Mouse (Mus musculus): ENCODE measurements around the gene Scyl1. TPM values are rescaled to one million over a fixed set of nuclear protein-coding genes. Genes with fewer than 3 reads are reported as not detected.

Gene Scyl1
- polyA plus RNA-seq, 1 experiment from 2014 or later, result 38.0 TPM

DNA sequence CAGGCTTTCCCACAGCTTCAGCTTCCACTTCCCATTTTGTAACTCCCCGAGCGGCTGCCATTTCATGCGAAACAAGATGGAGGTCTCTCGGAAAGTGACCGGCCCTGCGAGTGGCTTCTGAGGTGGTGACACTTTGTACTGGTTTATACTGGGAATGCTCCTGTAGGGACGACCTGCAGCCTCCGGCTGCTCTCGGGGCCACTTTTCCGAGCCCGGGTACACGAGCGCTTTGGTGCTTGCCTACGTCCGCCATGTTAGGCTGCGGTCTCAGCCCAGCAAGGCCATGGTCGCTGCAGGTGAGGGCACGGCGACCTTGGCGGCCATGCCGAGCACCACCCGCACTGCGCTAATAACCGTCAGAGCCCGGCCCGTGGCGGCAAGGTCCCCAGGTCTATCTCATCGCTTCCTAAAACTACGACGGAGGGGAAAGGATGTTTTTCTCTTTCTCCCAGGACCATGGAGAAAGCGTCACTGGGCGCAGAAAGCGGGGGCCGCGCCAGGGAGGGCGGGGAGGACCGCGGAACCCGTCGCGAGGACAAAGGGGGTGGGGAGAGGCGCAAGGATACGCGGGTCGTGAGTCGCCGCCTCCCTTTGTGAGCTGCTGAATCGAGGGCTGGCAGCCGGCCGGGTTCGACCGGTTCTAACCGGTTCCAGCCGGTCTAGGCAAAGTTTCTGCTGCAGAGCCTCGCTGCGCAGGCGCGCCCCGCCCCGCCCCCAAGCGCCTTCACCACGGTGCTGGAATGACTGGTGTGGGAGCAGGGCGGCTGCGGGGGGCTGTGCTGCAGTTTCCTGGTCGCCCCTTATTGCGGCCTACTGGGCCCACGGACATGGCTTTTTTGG lies 32.0 kb upstream of the Scyl1 start:
- peak; percentile 99 for DNase-seq (ENCODE audit: low spot score)

- no peak for DNase-seq (ENCODE audit: low spot score)
These were observed 31.5 kb upstream of the Scyl1 start for GRCm38 (mm10) chr19:5802787-5803040.

DNA sequence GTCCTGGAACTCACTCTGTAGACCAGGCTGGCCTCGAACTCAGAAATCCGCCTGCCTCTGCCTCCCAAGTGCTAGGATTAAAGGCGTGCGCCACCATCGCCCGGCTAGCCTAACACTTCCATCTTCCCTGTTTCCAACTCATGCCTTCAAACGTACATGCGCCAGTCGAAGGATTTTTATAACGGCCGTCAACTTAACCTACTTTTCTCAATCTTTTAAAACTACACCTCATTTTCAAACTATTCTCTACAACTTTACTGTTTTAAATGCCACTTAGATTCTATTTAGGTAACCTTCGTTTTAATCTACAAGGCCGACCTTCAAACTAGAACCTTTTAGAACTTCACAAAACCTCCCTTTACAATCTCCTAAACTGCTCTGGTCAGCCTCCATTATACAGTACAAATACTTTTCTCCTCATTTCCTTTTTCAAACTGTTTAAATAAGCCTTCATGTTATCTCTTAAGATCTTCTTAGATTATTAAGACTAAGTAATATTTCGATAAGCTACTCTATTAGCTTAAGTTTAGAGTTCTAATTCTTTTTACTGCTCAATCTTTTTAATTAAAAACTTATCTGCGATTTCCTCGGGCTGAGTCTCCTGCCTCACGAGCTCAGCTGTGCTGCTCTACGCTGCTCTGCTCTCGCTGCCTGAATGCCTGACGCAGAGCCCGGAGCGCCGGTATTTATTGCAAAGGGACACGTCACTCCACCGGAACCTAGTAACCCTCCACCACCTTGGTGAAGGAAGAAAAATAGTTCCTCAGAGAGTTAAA lies 31.0 kb upstream of the Scyl1 start:
- peak; percentile 97 for DNase-seq (ENCODE audit: low spot score)

GRCm38 (mm10) chr19:5801432-5801964 lies 30.3 kb upstream of the Scyl1 start:
- DNase-seq (ENCODE audit: low spot score), result no peak

DNA sequence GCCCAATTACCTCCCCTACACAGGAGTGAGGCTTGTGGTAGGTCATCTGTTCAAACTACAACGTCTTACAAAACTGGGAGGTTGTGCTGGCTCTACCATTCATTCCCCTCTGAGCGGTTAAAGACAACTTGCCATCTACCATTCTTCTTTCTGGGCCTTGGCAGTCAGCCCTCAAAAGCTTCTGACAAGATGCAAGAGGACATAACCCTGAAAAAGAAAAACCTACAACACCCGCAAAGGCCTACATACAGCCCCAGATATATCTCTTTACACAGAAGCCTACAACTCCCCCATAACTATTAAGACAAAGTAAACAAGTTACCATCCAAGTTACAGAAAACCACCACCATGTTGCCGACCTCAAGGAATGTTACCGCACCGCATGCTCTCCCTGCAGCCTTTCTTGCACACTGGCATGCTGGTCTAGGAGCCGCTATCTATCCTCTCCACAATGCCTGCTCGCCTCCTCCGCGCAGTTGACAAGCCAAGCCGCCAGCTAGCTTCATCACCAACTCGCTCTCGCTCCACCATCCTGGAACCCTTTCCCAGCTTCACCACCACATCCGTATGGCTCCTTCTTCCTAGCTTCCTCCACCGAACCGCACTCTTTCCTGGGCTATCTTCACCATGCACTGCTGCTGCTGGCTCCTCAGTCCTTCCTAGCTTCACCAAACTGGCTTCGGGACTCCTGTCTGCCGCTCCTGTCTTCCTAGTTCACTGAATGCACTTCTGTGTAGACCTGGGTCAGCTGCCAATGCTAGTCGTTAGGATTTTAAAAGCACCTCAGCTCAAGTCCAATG lies 29.6 kb upstream of the Scyl1 start:
- peak; percentile 55 for DNase-seq (ENCODE audit: low spot score)

- no peak for DNase-seq (ENCODE audit: low spot score)
These were observed 29.1 kb upstream of the Scyl1 start for GRCm38 (mm10) chr19:5800350-5800631.

GRCm38 (mm10) chr19:5799566-5800349 lies 28.5 kb upstream of the Scyl1 start:
- no peak for DNase-seq (ENCODE audit: low spot score)

- no peak for DNase-seq (ENCODE audit: low spot score)
These were observed 27.7 kb upstream of the Scyl1 start for GRCm38 (mm10) chr19:5798700-5799479.

DNA sequence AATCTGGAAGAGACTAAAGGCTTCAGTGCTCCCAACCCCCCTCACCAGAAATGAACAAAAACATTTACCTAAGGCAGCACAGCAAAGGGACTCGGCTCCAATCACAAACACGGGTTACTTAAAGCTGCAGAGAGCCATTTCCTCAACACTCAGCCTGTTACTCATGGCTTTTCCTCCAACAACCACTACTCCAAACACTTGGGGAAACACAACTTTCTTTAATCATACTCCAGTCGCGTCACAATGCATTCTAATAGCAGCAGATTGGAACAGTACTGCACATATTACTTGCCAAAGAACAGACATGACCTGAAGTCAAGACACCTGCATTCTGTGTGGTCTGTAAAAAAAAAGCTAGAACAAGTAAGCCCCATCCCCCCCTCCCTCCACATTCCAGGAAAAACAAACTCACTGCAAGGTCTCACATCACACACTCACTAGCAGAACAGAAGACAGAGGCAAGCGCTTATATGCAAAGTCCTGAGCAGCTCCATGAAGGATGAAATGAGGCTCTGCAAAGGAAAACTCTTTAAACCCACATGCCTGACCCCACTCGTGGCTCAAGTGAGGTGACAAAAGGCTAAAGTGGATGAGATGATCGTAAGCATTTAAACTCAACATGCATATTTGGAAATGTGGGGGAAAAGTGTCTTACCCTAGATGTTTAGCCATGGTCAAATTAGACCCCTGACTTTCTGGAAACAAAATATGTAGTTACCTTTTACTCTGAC lies 26.3 kb upstream of the Scyl1 start:
- DNase-seq (ENCODE audit: low spot score), result no peak

GRCm38 (mm10) chr19:5796573-5797111 lies 25.4 kb upstream of the Scyl1 start:
- DNase-seq (ENCODE audit: low spot score), result no peak

DNA sequence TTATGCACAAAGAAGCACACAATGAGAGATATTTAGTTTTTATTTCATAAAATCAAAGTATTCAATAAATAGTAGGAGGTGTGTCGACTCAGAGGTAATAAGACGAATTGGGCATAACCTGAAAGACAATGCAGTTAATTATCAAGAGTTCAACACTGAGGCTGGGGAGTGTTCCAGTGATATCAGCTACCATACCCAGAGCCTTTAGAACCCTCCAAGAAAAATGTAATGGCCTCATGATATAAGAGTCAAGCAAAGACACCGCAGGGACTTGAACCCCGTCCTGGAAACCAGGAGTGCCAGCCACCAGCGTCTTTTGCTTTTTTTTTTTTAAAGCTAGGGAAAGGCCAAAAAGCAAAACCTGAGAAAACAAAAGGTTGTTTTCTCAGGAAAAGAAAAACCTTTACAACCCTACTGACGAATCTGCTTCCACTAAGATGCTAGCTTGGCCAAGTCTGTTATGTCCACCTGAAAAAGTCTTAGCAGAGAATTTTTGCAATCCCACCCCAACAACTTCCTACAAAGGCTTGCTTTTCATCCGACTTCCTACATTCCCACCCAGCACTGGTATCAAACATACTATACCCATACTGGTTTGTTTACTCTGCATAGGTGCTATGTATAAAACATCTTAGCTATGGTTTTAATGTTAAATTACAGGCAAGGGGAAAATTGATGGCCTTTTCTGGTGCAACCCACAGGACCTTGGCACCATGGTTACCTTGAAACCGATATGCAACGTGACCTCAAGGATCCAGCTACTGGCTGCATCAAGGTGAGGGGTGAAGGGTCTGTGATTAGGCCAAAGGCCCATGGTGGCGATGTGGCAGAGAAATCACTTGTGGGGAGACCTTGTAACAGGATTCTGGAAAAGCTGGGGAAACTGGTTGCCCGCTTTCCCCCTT lies 24.7 kb upstream of the Scyl1 start:
- DNase-seq (ENCODE audit: low spot score), result no peak

DNA sequence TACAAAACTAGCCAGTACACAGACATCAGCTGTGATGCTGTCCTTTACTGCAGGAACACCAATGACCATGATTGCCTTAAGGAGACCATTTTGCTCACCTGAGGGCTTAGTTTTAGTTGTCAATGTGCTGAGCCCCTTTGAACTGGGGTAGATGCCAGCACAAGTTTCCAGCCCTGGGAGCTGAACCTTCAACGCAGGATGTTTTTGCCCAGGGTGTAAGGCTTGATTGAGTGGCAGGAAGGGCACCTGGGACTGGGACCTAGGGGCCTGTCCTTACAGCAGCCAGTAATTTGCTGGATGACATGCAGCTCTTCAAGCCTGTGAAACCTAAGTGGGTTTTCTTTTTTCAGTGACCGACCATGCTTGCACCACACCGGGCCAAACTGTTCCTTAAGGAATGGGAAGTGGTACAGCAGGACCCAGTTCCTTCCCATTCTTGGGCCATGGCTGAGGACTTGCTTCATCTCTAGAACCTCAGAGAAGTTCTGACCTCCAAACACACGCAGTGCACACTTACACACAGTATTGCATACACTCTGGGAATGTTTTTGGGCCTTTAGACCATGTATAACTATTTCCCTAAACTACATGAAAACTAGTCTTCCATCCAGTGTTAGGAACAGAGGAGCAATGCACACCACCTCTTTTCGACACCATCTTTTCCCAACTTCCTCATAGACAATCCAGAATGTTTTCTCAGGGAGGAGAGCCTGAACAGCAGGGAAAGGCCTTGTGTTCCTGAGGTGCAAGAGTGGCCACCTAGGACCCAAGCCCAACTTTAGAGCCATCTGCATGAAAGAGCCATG lies 23.8 kb upstream of the Scyl1 start:
- no peak for DNase-seq (ENCODE audit: low spot score)

DNA sequence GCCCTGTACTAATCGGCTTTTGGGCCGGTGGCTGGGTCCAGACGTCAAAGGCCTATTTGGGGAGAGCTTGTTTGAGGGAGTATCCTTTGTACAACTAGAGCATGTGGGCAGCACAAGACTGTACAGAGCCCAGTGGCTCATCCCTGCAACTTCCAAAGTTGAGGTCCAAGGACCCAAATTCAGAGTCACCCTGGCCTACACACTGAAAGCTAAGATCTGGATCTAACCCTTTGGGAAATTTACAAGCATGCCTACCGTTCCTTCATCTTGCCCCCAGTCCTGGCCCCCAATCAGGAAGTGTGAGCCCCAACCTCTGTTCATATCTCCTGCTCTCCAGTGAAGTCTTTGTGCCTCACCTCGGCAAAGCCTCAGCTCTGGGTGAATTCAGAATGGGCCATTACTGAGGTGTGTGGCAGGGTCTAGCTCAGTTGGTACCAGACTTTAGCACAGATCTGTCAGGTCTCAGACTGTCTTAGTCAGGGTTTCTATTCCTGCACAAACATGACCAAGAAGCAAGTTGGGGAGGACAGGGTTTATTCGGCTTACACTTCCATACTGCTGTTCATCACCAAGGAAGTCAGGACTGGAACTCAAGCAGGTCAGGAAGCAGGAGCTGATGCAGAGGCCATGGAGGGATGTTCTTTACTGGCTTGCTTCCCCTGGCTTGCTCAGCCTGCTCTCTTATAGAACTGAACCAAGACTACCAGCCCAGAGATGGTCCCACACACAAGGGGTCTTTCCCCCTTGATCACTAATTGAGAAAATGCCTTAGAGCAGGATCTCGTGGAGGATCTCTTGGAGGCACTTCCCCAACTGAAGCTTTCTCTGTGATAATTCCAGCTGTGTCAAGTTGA lies 22.9 kb upstream of the Scyl1 start:
- peak; percentile 28 for DNase-seq (ENCODE audit: low spot score)

DNA sequence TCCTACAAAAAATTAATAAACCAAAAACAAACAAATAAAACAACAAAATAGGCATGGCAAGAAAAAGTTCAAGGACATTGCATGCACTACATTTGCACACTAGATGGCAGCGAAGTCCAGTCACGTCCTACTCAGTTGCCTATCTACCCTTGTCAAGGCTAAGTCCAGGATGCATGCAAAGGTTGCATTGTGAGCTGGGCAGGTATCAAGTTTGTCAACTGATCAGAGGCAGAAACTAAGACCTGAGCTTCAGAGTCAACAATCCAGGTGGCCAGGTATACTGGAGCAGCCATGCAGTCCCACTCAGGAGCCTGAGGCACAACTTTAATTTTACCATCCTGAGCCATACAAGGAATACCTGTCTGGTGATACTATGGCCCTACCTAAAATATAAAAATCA lies 21.9 kb upstream of the Scyl1 start:
- peak; percentile 77 for DNase-seq (ENCODE audit: low spot score)

DNA sequence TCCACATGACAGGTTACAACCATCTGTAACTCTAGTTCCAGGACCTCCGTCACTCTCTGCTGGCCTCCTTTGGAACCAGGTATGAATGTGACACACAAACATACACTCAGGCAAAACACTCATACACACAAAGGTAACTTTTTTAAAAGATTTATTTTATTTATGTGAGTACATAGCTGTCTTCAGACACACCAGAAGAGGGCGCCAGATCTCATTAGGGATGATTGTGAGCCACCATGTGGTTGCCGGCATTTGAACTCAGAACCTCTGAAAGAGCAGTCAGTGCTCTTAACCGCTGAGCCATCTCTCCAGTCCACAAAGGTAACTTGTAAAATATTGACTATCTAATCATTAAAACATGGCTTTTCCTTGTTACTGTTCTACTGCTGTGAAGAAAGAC lies 20.1 kb upstream of the Scyl1 start:
- no peak for DNase-seq (ENCODE audit: low spot score)

DNA sequence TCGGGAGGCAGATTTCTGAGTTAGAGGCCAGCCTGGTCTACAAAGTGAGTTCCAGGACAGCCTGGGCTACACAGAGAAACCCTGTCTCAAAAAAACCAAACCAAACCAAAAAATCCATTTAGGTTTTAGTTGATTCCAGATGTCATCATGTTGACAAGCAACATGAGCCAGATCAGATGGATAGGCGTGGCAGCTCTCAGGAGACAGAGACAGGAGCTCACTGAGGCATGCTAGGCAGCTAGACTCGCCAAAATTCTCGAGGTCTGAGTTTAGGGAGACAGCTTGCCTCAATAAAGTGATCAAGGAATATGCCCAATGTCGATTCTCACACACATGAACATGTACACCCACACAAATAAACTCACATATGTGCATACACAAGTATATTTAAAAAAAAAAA lies 17.8 kb upstream of the Scyl1 start:
- no peak for DNase-seq (ENCODE audit: low spot score)

DNA sequence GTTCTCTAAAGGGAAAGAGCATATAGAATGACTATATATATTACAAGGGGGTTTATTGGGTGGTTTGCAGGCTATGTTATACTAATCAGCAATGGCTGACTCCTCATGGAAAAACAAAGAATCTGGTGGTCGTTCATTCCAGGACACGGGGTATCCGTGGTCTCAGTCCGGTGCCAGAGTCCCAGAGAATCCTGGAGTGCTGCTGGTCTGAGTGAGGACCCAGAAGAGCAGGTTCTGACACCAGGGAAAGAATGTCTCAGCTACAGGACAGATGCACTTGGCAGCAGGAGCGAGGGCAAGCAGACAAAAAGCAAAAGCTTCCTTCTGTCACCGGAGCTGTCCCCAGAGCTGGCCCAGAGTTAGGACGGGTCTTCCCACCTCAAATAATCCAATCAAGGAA lies 17.4 kb upstream of the Scyl1 start:
- no peak for DNase-seq (ENCODE audit: low spot score)

Measured in thymus, postnatal 0 days (tissue).